Mouse (Mus musculus) thymus, adult 2 months (tissue): Measurements from ENCODE around the gene Fam161a.

ENCODE experiments used
- CTCF ChIP-seq: fragments of 200-500 bp; IDR thresholded peaks from 2 replicates; pipeline ENCODE4 v1.5.1; 2012; ENCODE audit warnings: mild to moderate bottlenecking, control low read depth, low read length, moderate library complexity, borderline replicate concordance; ENCODE audit not compliant: control insufficient read depth, poor library complexity, insufficient read depth; ENCODE audit errors: extremely low read depth
- POLR2A ChIP-seq: fragments of 200-500 bp; IDR thresholded peaks from 2 replicates; pipeline ENCODE4 v1.6.1; 2012; ENCODE audit warnings: mild to moderate bottlenecking, low read length, control low read depth, moderate library complexity; ENCODE audit not compliant: control insufficient read depth, poor library complexity, insufficient read depth; ENCODE audit errors: extremely low read depth

GRCm38 (mm10) chr11:23067395-23068136 is 60.2 kb downstream of the Fam161a start:
- peak; percentile 48; the same call in 1 of the 2 replicates for TF ChIP-seq CTCF
- TF ChIP-seq POLR2A, result peak; percentile 23; the same call in 1 of the 2 replicates
